ENCODE assay signal across 8 mouse cellular contexts in the genomic region with DNA sequence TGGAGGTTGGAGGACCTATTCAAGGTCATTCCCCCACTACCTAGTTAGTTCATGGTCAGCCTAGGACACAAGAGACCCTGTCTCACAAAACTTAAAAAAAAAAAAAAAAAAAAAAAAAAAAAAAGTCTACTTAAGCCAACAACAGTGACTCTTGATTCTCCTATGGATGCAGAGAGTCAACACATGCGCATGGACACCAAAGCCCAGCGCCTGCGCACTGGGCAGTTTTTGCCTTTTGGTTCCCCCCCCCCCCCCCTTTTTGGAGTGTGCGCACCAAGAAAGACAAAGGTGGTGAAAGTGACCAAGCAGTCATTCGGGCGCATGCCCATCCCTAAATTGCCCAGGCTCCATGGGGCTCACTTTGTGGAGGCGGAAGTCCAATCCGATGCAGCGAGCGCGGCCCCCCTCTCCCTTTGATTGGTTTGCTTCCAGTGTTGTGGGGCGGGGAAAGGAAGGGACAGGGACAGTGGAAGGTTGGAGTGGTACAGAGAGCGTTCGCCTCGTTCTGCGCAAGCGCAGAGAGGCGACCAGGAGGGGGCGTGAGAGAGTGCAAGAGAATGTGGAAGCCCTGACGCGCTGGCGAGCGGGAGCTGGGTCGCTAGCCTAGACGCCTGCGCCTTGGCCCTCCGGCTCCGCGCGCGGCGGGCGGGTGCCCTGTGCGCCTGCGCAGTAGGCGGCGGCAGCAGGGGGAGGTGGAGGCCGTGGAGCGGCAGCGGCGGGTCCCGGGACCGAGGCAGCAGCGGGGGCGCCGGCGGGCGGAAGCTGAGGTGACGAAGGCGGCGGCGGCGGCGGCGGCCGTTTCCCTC. TPM values are rescaled to one million over a fixed set of nuclear protein-coding genes. Genes with fewer than 3 reads are reported as not detected.
DNase-seq lines count a peak whose midpoint lies in the region; ATAC-seq and TF ChIP-seq lines count a peak whose summit lies in the region.

A gene (plus strand): TSS at position 707 of the 806 bp plus-strand sequence.

- peak; percentile 100 for DNase-seq in gastrocnemius, adult 8-10 months (ENCODE audit: low spot score in 2 of 2)
- DNase-seq in hindlimb bud, embryonic 11.5 days (ENCODE audit: extremely low spot score, low read depth, low spot score), result peak; percentile 100
- peak; percentile 99 to 100 for DNase-seq in left cerebral cortex, adult 8-10 months (ENCODE audit: low spot score in 2 of 2)
- DNase-seq in right cerebral cortex, postnatal 10 days (ENCODE audit: low spot score in 2 of 2), result peak; percentile 100
- peak; percentile 100 for DNase-seq in urinary bladder, postnatal 25 days (ENCODE audit: low spot score)

- peak within 1 kb of the TSS; percentile 30; the same call in 1 of the 2 replicates for H3K27ac ChIP-seq in cortical plate, adult 2 months (ENCODE audit: insufficient read depth, low read length)

- peaks cover 1% of the 10 kb centered on the region; the same call in 1 of the 2 replicates for H3K4me1 ChIP-seq in cortical plate, adult 2 months (ENCODE audit: control insufficient read depth, insufficient read depth, low read length)
- H3K4me1 ChIP-seq in megakaryocyte, embryonic 14.5 days, result peaks cover 52% of the 10 kb centered on the region

- no peaks in the 10 kb centered on the region for H3K27me3 ChIP-seq in megakaryocyte, embryonic 14.5 days (replicated peaks)

- no peaks in the 10 kb centered on the region for H3K9me3 ChIP-seq in megakaryocyte, embryonic 14.5 days

- H3K4me3 ChIP-seq in cortical plate, adult 2 months (ENCODE audit: insufficient read depth, low read length), result peak within 1 kb of the TSS; percentile 96
- peak within 1 kb of the TSS; percentile 97 for H3K4me3 ChIP-seq in megakaryocyte, embryonic 14.5 days (replicated peaks)

- TF ChIP-seq CTCF in cortical plate, adult 2 months (IDR thresholded peaks at IDR 0.05; ENCODE audit: extremely low read depth, insufficient read depth, low read length), result peak; percentile 62

- peaks cover 16% of the 10 kb centered on the region for H3K36me3 ChIP-seq in megakaryocyte, embryonic 14.5 days (replicated peaks; ENCODE audit: low read length)

- TF ChIP-seq POLR2A in cortical plate, adult 2 months (IDR thresholded peaks at IDR 0.05; ENCODE audit: extremely low read depth, insufficient read depth, low read length), result peak; percentile 54; the same call in 1 of the 2 replicates

- ATAC-seq in activated CD4-positive, CD25-positive, alpha-beta regulatory T cell, adult 4 months, result peak; percentile 82

RNA-seq across cellular contexts. Expression of the gene that starts here (rescaled TPM):
- 1 to 10 TPM; 6.5 to 7.1 TPM for polyA plus RNA-seq in activated CD4-positive, CD25-positive, alpha-beta regulatory T cell, adult 4 months (2017; shearing (Covaris generic))
- polyA plus RNA-seq in cortical plate, adult 2 months (2012; rRNA removed), result 132 and 158 TPM in 2 replicates
- 100 to 1,000 TPM; 104 to 114 (median 108) TPM for total RNA-seq in gastrocnemius, adult 8-10 months (2022)
- total RNA-seq in left cerebral cortex, adult 8-10 months (2022), result 100 to 1,000 TPM; 132 to 147 (median 140) TPM
- 65.7 and 84.9 TPM in 2 replicates for polyA plus RNA-seq in megakaryocyte, embryonic 14.5 days (2012; ENCODE audit: insufficient read depth, low replicate concordance)

Comparison
In these comparisons a context has a peak if more than half of its experiments do, and no peak if none do; other contexts are left out.
1. Peak in every context shown above with its lines: DNase-seq, ATAC-seq, H3K4me3 ChIP-seq and H3K27ac ChIP-seq.